Mouse (Mus musculus): ENCODE measurements at regions not wholly inside any gene's neighbourhood (a gene's known extent, or its start where the extent isn't known, plus 50 kb on each side); places are given as distances from the start of the nearest gene placed in this dataset.

- no peak for ATAC-seq (ENCODE audit: insufficient number of reproducible peaks, low FRiP score, low TSS enrichment, low read depth)
- Histone ChIP-seq H3K36me3 (no peaks in the 10 kb centered on the region), H3K27me3 (no peaks in the 10 kb centered on the region), H3K4me2 (replicated peaks) (no peak overlapping the region), H3K4me3 (replicated peaks) (no peak overlapping the region), H3K4me1 (0 out of 2 replicates have a peak, but pooled peaks cover 3% of the 10 kb centered on the region), H3K27ac (replicated peaks) (no peak overlapping the region), H3K9ac (no peak overlapping the region), H3K9me3 (replicated peaks) (no peaks in the 10 kb centered on the region)
- 65% methylated on average over 4 of the region's 4 CpGs for WGBS
Observed at GRCm38 (mm10) chr8:93734818-93735217, 74.9 kb upstream of the Gnao1 start.

GRCm38 (mm10) chr8:93740281-93740680, 69.5 kb upstream of the Gnao1 start:
- H3K4me2 ChIP-seq (replicated peaks), result no peak overlapping the region

GRCm38 (mm10) chr8:93748720-93749119, 61.0 kb upstream of the Gnao1 start:
- Histone ChIP-seq H3K4me1 (no peaks in the 10 kb centered on the region), H3K27me3 (no peaks in the 10 kb centered on the region), H3K9me3 (replicated peaks) (no peaks in the 10 kb centered on the region), H3K4me2 (replicated peaks) (no peak overlapping the region), H3K4me3 (replicated peaks) (no peak overlapping the region), H3K9ac (no peak overlapping the region), H3K27ac (replicated peaks) (no peak overlapping the region), H3K36me3 (no peaks in the 10 kb centered on the region)
- WGBS, result 60% methylated on average over 1 of the region's 1 CpGs
- no peak for ATAC-seq (ENCODE audit: insufficient number of reproducible peaks, low FRiP score, low TSS enrichment, low read depth)

More at GRCm38 (mm10) chr8:93740281-93740680, 69.5 kb upstream of the Gnao1 start:
- no peak overlapping the region for H3K9ac ChIP-seq
- no peaks in the 10 kb centered on the region for H3K36me3 ChIP-seq
- H3K4me3 ChIP-seq (replicated peaks), result no peak overlapping the region
- no peaks in the 10 kb centered on the region for H3K27me3 ChIP-seq
- H3K9me3 ChIP-seq (replicated peaks), result no peaks in the 10 kb centered on the region
- H3K4me1 ChIP-seq, result no peaks in the 10 kb centered on the region
- H3K27ac ChIP-seq (replicated peaks), result no peak overlapping the region
- WGBS, result 72% methylated on average over 3 of the region's 3 CpGs
- no peak for ATAC-seq (ENCODE audit: insufficient number of reproducible peaks, low FRiP score, low TSS enrichment, low read depth)

- Histone ChIP-seq H3K4me2 (replicated peaks) (no peak overlapping the region), H3K4me1 (no peaks in the 10 kb centered on the region), H3K9ac (no peak overlapping the region), H3K9me3 (replicated peaks) (no peaks in the 10 kb centered on the region), H3K4me3 (replicated peaks) (no peak overlapping the region), H3K27ac (replicated peaks) (no peak overlapping the region), H3K36me3 (no peaks in the 10 kb centered on the region), H3K27me3 (no peaks in the 10 kb centered on the region)
- 74% methylated on average over 2 of the region's 2 CpGs for WGBS
- no peak for ATAC-seq (ENCODE audit: insufficient number of reproducible peaks, low FRiP score, low TSS enrichment, low read depth)
Observed at GRCm38 (mm10) chr8:93750921-93751320, 58.8 kb upstream of the Gnao1 start.

GRCm38 (mm10) chr8:93755981-93756380, 53.8 kb upstream of the Gnao1 start:
- no peaks in the 10 kb centered on the region for H3K36me3 ChIP-seq
- no peaks in the 10 kb centered on the region for H3K9me3 ChIP-seq (replicated peaks)
- no peak overlapping the region for H3K9ac ChIP-seq
- H3K27ac ChIP-seq (replicated peaks), result no peak overlapping the region
- H3K4me2 ChIP-seq (replicated peaks), result no peak overlapping the region
- no peaks in the 10 kb centered on the region for H3K27me3 ChIP-seq
- no peaks in the 10 kb centered on the region for H3K4me1 ChIP-seq
- no peak for ATAC-seq (ENCODE audit: insufficient number of reproducible peaks, low FRiP score, low TSS enrichment, low read depth)
- WGBS, result 84% methylated on average over 4 of the region's 4 CpGs
- no peak overlapping the region for H3K4me3 ChIP-seq (replicated peaks)

Measured in embryonic facial prominence, embryonic 15.5 days (tissue).